Mouse (Mus musculus): Measurements from ENCODE around the gene Snrnp35. TPM values are rescaled to one million over a fixed set of nuclear protein-coding genes. Genes with fewer than 3 reads are reported as not detected.

Gene Snrnp35
- polyA plus RNA-seq, 1 experiment = 4.6 TPM

DNA sequence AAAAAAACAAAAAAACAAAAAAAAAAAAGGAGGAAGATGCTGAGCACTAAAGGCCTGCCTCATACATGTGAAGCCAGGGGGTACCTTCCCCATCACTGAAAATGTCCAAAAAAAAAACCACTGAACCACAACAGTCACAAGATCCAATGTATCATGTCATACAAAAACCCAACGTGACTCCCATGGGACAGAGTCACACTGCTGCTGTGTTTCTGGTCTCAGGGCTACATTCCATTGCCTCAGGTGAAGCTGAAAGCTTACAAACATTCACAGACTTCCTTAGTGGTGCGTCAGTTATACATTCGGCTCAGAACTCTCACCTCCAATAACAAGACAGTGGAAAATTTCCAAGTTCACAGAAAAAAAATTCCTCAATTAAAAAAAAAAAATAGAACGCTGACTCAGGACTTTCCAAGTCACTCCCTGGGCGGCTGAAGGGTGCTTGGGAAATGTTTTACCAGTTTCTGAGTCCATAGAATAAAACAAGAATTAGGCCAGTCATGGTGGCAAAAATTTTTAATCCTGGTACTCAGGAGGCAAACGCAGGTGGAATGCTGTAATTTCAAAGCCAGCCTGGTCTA is 12.3 kb upstream of the Snrnp35 start:
- Histone ChIP-seq H3K4me3 (ENCODE audit: control insufficient read depth, insufficient read depth, low read length) (no peak overlapping the region), H3K27ac (ENCODE audit: control insufficient read depth, insufficient read depth, low read length) (no peak overlapping the region), H3K36me3 (ENCODE audit: control insufficient read depth, insufficient read depth, low read length) (peaks cover 16% of the 10 kb centered on the region), H3K27me3 (ENCODE audit: control insufficient read depth, insufficient read depth, low read length) (no peaks in the 10 kb centered on the region), H3K4me1 (replicated peaks; ENCODE audit: control insufficient read depth, insufficient read depth, low read length) (peaks cover 7% of the 10 kb centered on the region)
- DNase-seq = no peak
- 81% methylated on average over 6 of the region's 6 CpGs for WGBS
- TF ChIP-seq POLR2A (IDR thresholded peaks at IDR 0.05; ENCODE audit: control insufficient read depth, extremely low read depth, insufficient read depth, low read length, poor library complexity) (no peak), CTCF (IDR thresholded peaks at IDR 0.05; ENCODE audit: borderline replicate concordance, control insufficient read depth, extremely low read depth, insufficient read depth, low read length, poor library complexity) (no peak)

- TF ChIP-seq CTCF (IDR thresholded peaks at IDR 0.05; ENCODE audit: borderline replicate concordance, control insufficient read depth, extremely low read depth, insufficient read depth, low read length, poor library complexity) (no peak), POLR2A (IDR thresholded peaks at IDR 0.05; ENCODE audit: control insufficient read depth, extremely low read depth, insufficient read depth, low read length, poor library complexity) (no peak)
- Histone ChIP-seq H3K4me1 (replicated peaks; ENCODE audit: control insufficient read depth, insufficient read depth, low read length) (peaks cover 39% of the 10 kb centered on the region), H3K36me3 (ENCODE audit: control insufficient read depth, insufficient read depth, low read length) (no peaks in the 10 kb centered on the region), H3K27ac (ENCODE audit: control insufficient read depth, insufficient read depth, low read length) (peak overlapping the region; percentile 50; the same call in 1 of the 2 replicates), H3K4me3 (ENCODE audit: control insufficient read depth, insufficient read depth, low read length) (no peak overlapping the region), H3K27me3 (ENCODE audit: control insufficient read depth, insufficient read depth, low read length) (no peaks in the 10 kb centered on the region)
- 84% methylated on average over 1 of the region's 1 CpGs for WGBS
- DNase-seq = no peak
These were observed 4.1 kb upstream of the Snrnp35 start for GRCm38 (mm10) chr5:124478873-124479204.

DNA sequence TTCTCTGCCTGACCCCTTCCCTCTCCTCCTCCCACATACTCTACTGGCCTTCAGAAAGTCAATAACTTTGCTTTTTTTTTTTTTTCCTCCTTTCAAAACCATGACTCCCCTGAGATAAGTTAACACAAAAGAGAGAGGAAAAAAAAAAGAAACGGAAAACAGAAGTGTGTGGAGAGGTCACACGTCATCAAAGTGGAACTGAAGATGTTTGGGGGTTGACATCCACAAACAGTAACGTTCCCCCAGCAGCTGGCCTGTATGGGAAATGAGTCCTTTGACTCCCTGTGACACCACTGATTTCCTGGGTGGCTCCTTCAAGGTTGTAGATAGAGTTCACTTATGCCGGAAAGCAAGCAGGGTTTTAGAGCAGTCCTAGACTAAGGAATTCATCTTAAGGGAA is 2.8 kb upstream of the Snrnp35 start:
- Histone ChIP-seq H3K4me3 (ENCODE audit: control insufficient read depth, insufficient read depth, low read length) (no peak overlapping the region), H3K36me3 (ENCODE audit: control insufficient read depth, insufficient read depth, low read length) (no peaks in the 10 kb centered on the region), H3K4me1 (replicated peaks; ENCODE audit: control insufficient read depth, insufficient read depth, low read length) (peaks cover 43% of the 10 kb centered on the region), H3K27me3 (ENCODE audit: control insufficient read depth, insufficient read depth, low read length) (no peaks in the 10 kb centered on the region), H3K27ac (ENCODE audit: control insufficient read depth, insufficient read depth, low read length) (peak overlapping the region; percentile 55)
- TF ChIP-seq CTCF (IDR thresholded peaks at IDR 0.05; ENCODE audit: borderline replicate concordance, control insufficient read depth, extremely low read depth, insufficient read depth, low read length, poor library complexity) (no peak), POLR2A (IDR thresholded peaks at IDR 0.05; ENCODE audit: control insufficient read depth, extremely low read depth, insufficient read depth, low read length, poor library complexity) (no peak)
- no peak for DNase-seq
- WGBS = 24% methylated on average over 4 of the region's 4 CpGs

DNA sequence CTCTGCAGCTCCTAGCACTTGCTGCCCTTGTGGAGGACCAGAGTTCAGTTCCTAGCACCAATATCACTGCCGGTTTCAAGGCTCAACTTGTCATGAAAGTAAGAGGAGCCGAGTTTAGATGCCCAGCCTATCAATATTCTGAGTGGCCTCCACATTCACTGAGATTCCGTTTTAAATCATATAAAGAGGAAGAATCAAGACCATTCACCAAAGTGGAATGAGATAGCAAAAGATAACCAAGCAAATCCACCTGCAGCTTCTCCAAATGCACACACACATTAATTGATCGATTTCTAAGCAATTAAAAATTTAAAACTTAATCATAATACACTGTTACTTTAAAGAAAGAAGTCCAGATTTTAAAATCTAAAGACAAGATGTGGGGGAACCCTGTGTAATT is 1.2 kb upstream of the Snrnp35 start:
- H3K4me1 ChIP-seq (replicated peaks; ENCODE audit: control insufficient read depth, insufficient read depth, low read length) = peaks cover 37% of the 10 kb centered on the region
- no peak for DNase-seq
- TF ChIP-seq POLR2A (IDR thresholded peaks at IDR 0.05; ENCODE audit: control insufficient read depth, extremely low read depth, insufficient read depth, low read length, poor library complexity) (no peak), CTCF (IDR thresholded peaks at IDR 0.05; ENCODE audit: borderline replicate concordance, control insufficient read depth, extremely low read depth, insufficient read depth, low read length, poor library complexity) (no peak)
- H3K27me3 ChIP-seq (ENCODE audit: control insufficient read depth, insufficient read depth, low read length) = no peaks in the 10 kb centered on the region
- no peak overlapping the region for H3K4me3 ChIP-seq (ENCODE audit: control insufficient read depth, insufficient read depth, low read length)
- H3K27ac ChIP-seq (ENCODE audit: control insufficient read depth, insufficient read depth, low read length) = no peak overlapping the region
- no peaks in the 10 kb centered on the region for H3K36me3 ChIP-seq (ENCODE audit: control insufficient read depth, insufficient read depth, low read length)
- WGBS = 92% methylated on average over 4 of the region's 4 CpGs

- TF ChIP-seq POLR2A (IDR thresholded peaks at IDR 0.05; ENCODE audit: control insufficient read depth, extremely low read depth, insufficient read depth, low read length, poor library complexity) = no peak
- peaks cover 33% of the 10 kb centered on the region for H3K4me1 ChIP-seq (replicated peaks; ENCODE audit: control insufficient read depth, insufficient read depth, low read length)
- peak; percentile 42 for DNase-seq
- H3K36me3 ChIP-seq (ENCODE audit: control insufficient read depth, insufficient read depth, low read length) = no peaks in the 10 kb centered on the region
- peak overlapping the region; percentile 75 for H3K27ac ChIP-seq (ENCODE audit: control insufficient read depth, insufficient read depth, low read length)
- WGBS = 1% methylated on average over 13 of the region's 13 CpGs
- H3K4me3 ChIP-seq (ENCODE audit: control insufficient read depth, insufficient read depth, low read length) = peak overlapping the region; percentile 61
- no peaks in the 10 kb centered on the region for H3K27me3 ChIP-seq (ENCODE audit: control insufficient read depth, insufficient read depth, low read length)
These were observed 433 bp upstream of the Snrnp35 start for GRCm38 (mm10) chr5:124482436-124482965.

GRCm38 (mm10) chr5:124483655-124484396 is 892 bp downstream of the Snrnp35 start:
- peak overlapping the region; percentile 75 for H3K27ac ChIP-seq (ENCODE audit: control insufficient read depth, insufficient read depth, low read length)
- TF ChIP-seq POLR2A (IDR thresholded peaks at IDR 0.05; ENCODE audit: control insufficient read depth, extremely low read depth, insufficient read depth, low read length, poor library complexity) (no peak), CTCF (IDR thresholded peaks at IDR 0.05; ENCODE audit: borderline replicate concordance, control insufficient read depth, extremely low read depth, insufficient read depth, low read length, poor library complexity) (no peak)
- no peaks in the 10 kb centered on the region for H3K27me3 ChIP-seq (ENCODE audit: control insufficient read depth, insufficient read depth, low read length)
- H3K4me3 ChIP-seq (ENCODE audit: control insufficient read depth, insufficient read depth, low read length) = peak overlapping the region; percentile 79
- H3K4me1 ChIP-seq (replicated peaks; ENCODE audit: control insufficient read depth, insufficient read depth, low read length) = peaks cover 22% of the 10 kb centered on the region
- DNase-seq = no peak
- WGBS = 5% methylated on average over 15 of the region's 15 CpGs
- no peaks in the 10 kb centered on the region for H3K36me3 ChIP-seq (ENCODE audit: control insufficient read depth, insufficient read depth, low read length)

Measured in thymus, adult 2 months (tissue).